Mouse (Mus musculus) heart, embryonic 10.5 days (tissue): ENCODE data around the gene Ralgps1. TPM values are rescaled to one million over a fixed set of nuclear protein-coding genes. Genes with fewer than 3 reads are reported as not detected.
A peak's percentile ranks its signal among the peaks of the same experiment; 100 is the strongest.

ENCODE experiments used
- DNase-seq: peaks from one replicate; pipeline ENCODE4 v3.0.0-alpha.2; 2017; ENCODE audit warnings: low spot score
- H3K27ac ChIP-seq: fragments of 300-500 bp; sonication (generic); 2 replicates; pipeline ENCODE4 v1.5.1; 2016; ENCODE audit warnings: mild to moderate bottlenecking
- H3K27me3 ChIP-seq: fragments of 300-500 bp; sonication (generic); 2 replicates; pipeline ENCODE4 v1.6.1; 2016; ENCODE audit warnings: mild to moderate bottlenecking; ENCODE audit not compliant: poor library complexity, insufficient read depth, severe bottlenecking
- H3K36me3 ChIP-seq: fragments of 300-500 bp; sonication (generic); 2 replicates; pipeline ENCODE4 v1.6.1; 2016; ENCODE audit warnings: mild to moderate bottlenecking, moderate library complexity
- H3K4me1 ChIP-seq: fragments of 300-500 bp; sonication (generic); 2 replicates; pipeline ENCODE4 v1.6.1; 2016; ENCODE audit warnings: mild to moderate bottlenecking
- H3K4me3 ChIP-seq: fragments of 300-500 bp; sonication (generic); 2 replicates; pipeline ENCODE4 v1.5.1; 2016; ENCODE audit warnings: mild to moderate bottlenecking, moderate library complexity
- H3K9me3 ChIP-seq: fragments of 300-500 bp; sonication (generic); 2 replicates; pipeline ENCODE4 v1.6.1; 2016; ENCODE audit warnings: mild to moderate bottlenecking, moderate library complexity
- WGBS: fragments of 180-500 bp; shearing (Covaris S2); methylation state at CpG from one replicate; pipeline ENCODE4 v1.1.7; 2016; 5-methylcytosine and 5-hydroxymethylcytosine counted together
- polyA plus RNA-seq: library from polyadenylated mRNA; unstranded; fragments of >200 nt; fragmentation: Nextera tagmentation; extraction: Ambion mirVana; gene quantifications from 2 replicates; pipeline ENCODE4 v1.2.1, GENCODE M21; 2016

Gene Ralgps1
- 3.8 and 6.4 TPM in 2 replicates for polyA plus RNA-seq

GRCm38 (mm10) chr2:33370777-33371647, at the start of gene Ralgps1:
Gene Ralgps1 (minus strand): TSS chr2:33371486.
- under 1% methylated on average over 49 of the region's 74 CpGs for WGBS
- Histone ChIP-seq H3K4me3 (peak within 1 kb of the TSS; percentile 82), H3K9me3 (no peaks in the 10 kb centered on the region), H3K27ac (peak within 1 kb of the TSS; percentile 93), H3K36me3 (no peaks in the 10 kb centered on the region), H3K27me3 (no peaks in the 10 kb centered on the region), H3K4me1 (peaks cover 14% of the 10 kb centered on the region)
- DNase-seq, result peak; percentile 98

GRCm38 (mm10) chr2:33417454-33417853, 46.2 kb upstream of the Ralgps1 start:
- H3K27ac ChIP-seq, result no peak overlapping the region
- H3K36me3 ChIP-seq, result peaks cover 27% of the 10 kb centered on the region
- no peaks in the 10 kb centered on the region for H3K9me3 ChIP-seq
- no peak for DNase-seq
- 45% methylated on average over 4 of the region's 4 CpGs for WGBS
- no peak overlapping the region for H3K4me3 ChIP-seq
- peaks cover 17% of the 10 kb centered on the region for H3K4me1 ChIP-seq
- no peaks in the 10 kb centered on the region for H3K27me3 ChIP-seq

GRCm38 (mm10) chr2:33414019-33414418, 42.7 kb upstream of the Ralgps1 start:
- peaks cover 34% of the 10 kb centered on the region for H3K36me3 ChIP-seq
- DNase-seq, result no peak
- whole genome bisulfite sequencing, result 84% methylated on average over 13 of the region's 13 CpGs
- no peak overlapping the region for H3K27ac ChIP-seq
- no peaks in the 10 kb centered on the region for H3K9me3 ChIP-seq
- H3K4me3 ChIP-seq, result no peak overlapping the region
- H3K27me3 ChIP-seq, result no peaks in the 10 kb centered on the region
- peaks cover 20% of the 10 kb centered on the region for H3K4me1 ChIP-seq

- 85% methylated on average over 14 of the region's 14 CpGs for WGBS
- Histone ChIP-seq H3K4me1 (peaks cover 17% of the 10 kb centered on the region), H3K9me3 (no peaks in the 10 kb centered on the region), H3K27ac (no peak overlapping the region), H3K27me3 (no peaks in the 10 kb centered on the region), H3K4me3 (no peak overlapping the region), H3K36me3 (peaks cover 38% of the 10 kb centered on the region)
- DNase-seq, result no peak
Observed at GRCm38 (mm10) chr2:33412111-33412510, 40.8 kb upstream of the Ralgps1 start.

GRCm38 (mm10) chr2:33403511-33404003, 32.3 kb upstream of the Ralgps1 start:
- WGBS, result 62% methylated on average over 4 of the region's 4 CpGs
- H3K27me3 ChIP-seq, result no peaks in the 10 kb centered on the region
- H3K27ac ChIP-seq, result no peak overlapping the region
- H3K4me1 ChIP-seq, result peaks cover 12% of the 10 kb centered on the region; the same call in 1 of the 2 replicates
- peak; percentile 69 for DNase-seq
- peaks cover 8% of the 10 kb centered on the region; the same call in 1 of the 2 replicates for H3K36me3 ChIP-seq
- no peak overlapping the region for H3K4me3 ChIP-seq
- H3K9me3 ChIP-seq, result no peaks in the 10 kb centered on the region

GRCm38 (mm10) chr2:33402638-33403037, 31.4 kb upstream of the Ralgps1 start:
- H3K27ac ChIP-seq, result no peak overlapping the region
- no peak for DNase-seq
- peaks cover 12% of the 10 kb centered on the region; the same call in 1 of the 2 replicates for H3K4me1 ChIP-seq
- WGBS, result 55% methylated on average over 5 of the region's 5 CpGs
- peaks cover 4% of the 10 kb centered on the region; the same call in 1 of the 2 replicates for H3K36me3 ChIP-seq
- no peaks in the 10 kb centered on the region for H3K27me3 ChIP-seq
- H3K4me3 ChIP-seq, result no peak overlapping the region
- H3K9me3 ChIP-seq, result no peaks in the 10 kb centered on the region

- peaks cover 12% of the 10 kb centered on the region; the same call in 1 of the 2 replicates for H3K4me1 ChIP-seq
- no peak overlapping the region for H3K4me3 ChIP-seq
Observed at GRCm38 (mm10) chr2:33402236-33402635, 30.9 kb upstream of the Ralgps1 start.

GRCm38 (mm10) chr2:33401217-33401616, 29.9 kb upstream of the Ralgps1 start:
- Histone ChIP-seq H3K36me3 (0 out of 2 replicates have a peak, but pooled peaks cover under 1% of the 10 kb centered on the region), H3K9me3 (no peaks in the 10 kb centered on the region), H3K4me3 (no peak overlapping the region), H3K27ac (no peak overlapping the region), H3K4me1 (peaks cover 10% of the 10 kb centered on the region; the same call in 1 of the 2 replicates), H3K27me3 (no peaks in the 10 kb centered on the region)
- 28% methylated on average over 3 of the region's 3 CpGs for WGBS
- peak; percentile 42 for DNase-seq

More at GRCm38 (mm10) chr2:33402236-33402635, 30.9 kb upstream of the Ralgps1 start:
- no peaks in the 10 kb centered on the region for H3K9me3 ChIP-seq
- WGBS, result 35% methylated on average over 7 of the region's 7 CpGs
- peaks cover 4% of the 10 kb centered on the region; the same call in 1 of the 2 replicates for H3K36me3 ChIP-seq
- no peaks in the 10 kb centered on the region for H3K27me3 ChIP-seq
- no peak overlapping the region for H3K27ac ChIP-seq
- peak; percentile 81 for DNase-seq

- WGBS, result 46% methylated on average over 5 of the region's 5 CpGs
- no peak overlapping the region for H3K27ac ChIP-seq
Observed at GRCm38 (mm10) chr2:33400541-33400940, 29.3 kb upstream of the Ralgps1 start.

GRCm38 (mm10) chr2:33399091-33399490, 27.8 kb upstream of the Ralgps1 start:
- Histone ChIP-seq H3K27me3 (no peaks in the 10 kb centered on the region), H3K36me3 (no peaks in the 10 kb centered on the region), H3K4me3 (no peak overlapping the region), H3K4me1 (peaks cover 10% of the 10 kb centered on the region; the same call in 1 of the 2 replicates), H3K9me3 (no peaks in the 10 kb centered on the region), H3K27ac (no peak overlapping the region)
- 80% methylated on average over 7 of the region's 7 CpGs for WGBS
- DNase-seq, result peak; percentile 58

More at GRCm38 (mm10) chr2:33400541-33400940, 29.3 kb upstream of the Ralgps1 start:
- DNase-seq, result peak; percentile 61
- no peaks in the 10 kb centered on the region for H3K36me3 ChIP-seq
- no peaks in the 10 kb centered on the region for H3K9me3 ChIP-seq
- peaks cover 10% of the 10 kb centered on the region; the same call in 1 of the 2 replicates for H3K4me1 ChIP-seq
- no peaks in the 10 kb centered on the region for H3K27me3 ChIP-seq
- no peak overlapping the region for H3K4me3 ChIP-seq

GRCm38 (mm10) chr2:33397036-33397435, 25.8 kb upstream of the Ralgps1 start:
- Histone ChIP-seq H3K27me3 (no peaks in the 10 kb centered on the region), H3K4me1 (no peaks in the 10 kb centered on the region), H3K4me3 (no peak overlapping the region), H3K36me3 (no peaks in the 10 kb centered on the region), H3K9me3 (no peaks in the 10 kb centered on the region), H3K27ac (no peak overlapping the region)
- DNase-seq, result peak; percentile 59
- 72% methylated on average over 4 of the region's 4 CpGs for WGBS

- H3K27me3 ChIP-seq, result no peaks in the 10 kb centered on the region
- 75% methylated on average over 2 of the region's 2 CpGs for WGBS
- peak; percentile 24 for DNase-seq
- no peak overlapping the region for H3K4me3 ChIP-seq
- H3K4me1 ChIP-seq, result no peaks in the 10 kb centered on the region
- no peaks in the 10 kb centered on the region for H3K36me3 ChIP-seq
- H3K9me3 ChIP-seq, result no peaks in the 10 kb centered on the region
- no peak overlapping the region for H3K27ac ChIP-seq
Observed at GRCm38 (mm10) chr2:33395053-33395452, 23.8 kb upstream of the Ralgps1 start.
